Mouse (Mus musculus) neural tube, embryonic 13.5 days (tissue): ENCODE data around the gene Dtd1. TPM values are rescaled to one million over a fixed set of nuclear protein-coding genes. Genes with fewer than 3 reads are reported as not detected.

Experiments used
- ATAC-seq: fragments of 200-750 bp; cut with Nextera tagmentation; 2 replicates; pipeline ENCODE4 v1.8.0; 2017; ENCODE audit warnings: low read depth, mild to moderate bottlenecking, moderate TSS enrichment, moderate library complexity
- H3K27ac ChIP-seq: fragments of 300-500 bp; sonication (generic); replicated peaks from 2 replicates; pipeline ENCODE4 v1.5.1; 2015; ENCODE audit warnings: moderate library complexity, mild to moderate bottlenecking, inconsistent platforms
- H3K27me3 ChIP-seq: fragments of 300-500 bp; sonication (generic); 2 replicates; pipeline ENCODE4 v1.6.1; 2015; ENCODE audit warnings: mild to moderate bottlenecking, inconsistent platforms
- H3K36me3 ChIP-seq: fragments of 300-500 bp; sonication (generic); 2 replicates; pipeline ENCODE4 v1.6.1; 2015; ENCODE audit warnings: mild to moderate bottlenecking, inconsistent platforms
- H3K4me1 ChIP-seq: fragments of 300-500 bp; sonication (generic); replicated peaks from 2 replicates; pipeline ENCODE4 v1.6.1; 2015; ENCODE audit warnings: inconsistent platforms
- H3K4me2 ChIP-seq: fragments of 300-500 bp; sonication (generic); 2 replicates; pipeline ENCODE4 v1.6.1; 2015; ENCODE audit warnings: inconsistent platforms, mild to moderate bottlenecking, moderate library complexity
- H3K4me3 ChIP-seq: fragments of 300-500 bp; sonication (generic); 2 replicates; pipeline ENCODE4 v1.5.1; 2015; ENCODE audit warnings: mild to moderate bottlenecking, inconsistent platforms
- H3K9ac ChIP-seq: fragments of 300-500 bp; sonication (generic); 2 replicates; pipeline ENCODE4 v1.6.1; 2015; ENCODE audit warnings: moderate library complexity, mild to moderate bottlenecking, inconsistent platforms
- H3K9me3 ChIP-seq: fragments of 300-500 bp; sonication (generic); 2 replicates; pipeline ENCODE4 v1.6.1; 2016; ENCODE audit warnings: inconsistent platforms
- WGBS: fragments of 180-500 bp; shearing (Covaris S2); methylation state at CpG from one replicate; pipeline ENCODE4 v1.1.7; 2015; 5-methylcytosine and 5-hydroxymethylcytosine counted together
- polyA plus RNA-seq: library from polyadenylated mRNA; unstranded; fragments of >200 nt; fragmentation: Nextera tagmentation; extraction: Ambion mirVana; gene quantifications from 2 replicates; pipeline ENCODE4 v1.2.1, GENCODE M21; 2015

Gene Dtd1
- polyA plus RNA-seq, 1 experiment from 2014 or later, result 88.7 TPM

GRCm38 (mm10) chr2:144647151-144647550 lies 47.5 kb downstream of the Dtd1 start:
- no peaks in the 10 kb centered on the region for H3K36me3 ChIP-seq
- no peak overlapping the region for H3K4me3 ChIP-seq
- no peak overlapping the region for H3K4me2 ChIP-seq
- no peak for ATAC-seq
- peaks cover 5% of the 10 kb centered on the region for H3K4me1 ChIP-seq
- H3K9me3 ChIP-seq, result no peaks in the 10 kb centered on the region
- H3K27ac ChIP-seq, result no peak overlapping the region
- WGBS, result 82% methylated on average over 4 of the region's 4 CpGs
- H3K27me3 ChIP-seq, result no peaks in the 10 kb centered on the region
- H3K9ac ChIP-seq, result no peak overlapping the region

GRCm38 (mm10) chr2:144649960-144650359 lies 50.3 kb downstream of the Dtd1 start:
- Histone ChIP-seq H3K27me3 (no peaks in the 10 kb centered on the region), H3K4me3 (no peak overlapping the region), H3K27ac (no peak overlapping the region), H3K9me3 (no peaks in the 10 kb centered on the region), H3K4me1 (peaks cover 5% of the 10 kb centered on the region), H3K9ac (no peak overlapping the region), H3K4me2 (no peak overlapping the region), H3K36me3 (no peaks in the 10 kb centered on the region)
- WGBS, result 94% methylated on average over 1 of the region's 1 CpGs
- no peak for ATAC-seq

- Histone ChIP-seq H3K4me1 (no peaks in the 10 kb centered on the region), H3K27me3 (no peaks in the 10 kb centered on the region), H3K9me3 (no peaks in the 10 kb centered on the region), H3K4me2 (no peak overlapping the region), H3K36me3 (no peaks in the 10 kb centered on the region), H3K27ac (no peak overlapping the region), H3K9ac (no peak overlapping the region), H3K4me3 (no peak overlapping the region)
- 97% methylated on average over 4 of the region's 4 CpGs for WGBS
- ATAC-seq, result no peak
Observed at GRCm38 (mm10) chr2:144652841-144653240, 53.1 kb downstream of the Dtd1 start.

- Histone ChIP-seq H3K4me3 (no peak overlapping the region), H3K9ac (no peak overlapping the region), H3K36me3 (no peaks in the 10 kb centered on the region), H3K4me2 (no peak overlapping the region), H3K9me3 (no peaks in the 10 kb centered on the region), H3K27ac (no peak overlapping the region), H3K27me3 (no peaks in the 10 kb centered on the region), H3K4me1 (no peaks in the 10 kb centered on the region)
- ATAC-seq, result no peak
- 95% methylated on average over 3 of the region's 3 CpGs for WGBS
Observed at GRCm38 (mm10) chr2:144655307-144655706, 55.6 kb downstream of the Dtd1 start.

- H3K4me1 ChIP-seq, result no peaks in the 10 kb centered on the region
- no peak for ATAC-seq
- H3K27ac ChIP-seq, result no peak overlapping the region
- H3K9ac ChIP-seq, result no peak overlapping the region
- no peak overlapping the region for H3K4me3 ChIP-seq
- H3K27me3 ChIP-seq, result no peaks in the 10 kb centered on the region
- no peaks in the 10 kb centered on the region for H3K9me3 ChIP-seq
- no peaks in the 10 kb centered on the region for H3K36me3 ChIP-seq
- no peak overlapping the region for H3K4me2 ChIP-seq
- WGBS, result 95% methylated on average over 4 of the region's 4 CpGs
Observed at GRCm38 (mm10) chr2:144668507-144668906, 68.8 kb downstream of the Dtd1 start.

- Histone ChIP-seq H3K4me1 (no peaks in the 10 kb centered on the region), H3K4me3 (no peak overlapping the region), H3K4me2 (no peak overlapping the region), H3K9ac (no peak overlapping the region), H3K9me3 (no peaks in the 10 kb centered on the region), H3K36me3 (no peaks in the 10 kb centered on the region), H3K27ac (no peak overlapping the region), H3K27me3 (no peaks in the 10 kb centered on the region)
- WGBS, result 91% methylated on average over 5 of the region's 5 CpGs
- no peak for ATAC-seq
Observed at GRCm38 (mm10) chr2:144670289-144670930, 70.7 kb downstream of the Dtd1 start.

- WGBS, result 87% methylated on average over 5 of the region's 5 CpGs
- ATAC-seq, result no peak
- no peak overlapping the region for H3K9ac ChIP-seq
- H3K9me3 ChIP-seq, result no peaks in the 10 kb centered on the region
- no peak overlapping the region for H3K27ac ChIP-seq
- H3K4me2 ChIP-seq, result no peak overlapping the region
- peaks cover 10% of the 10 kb centered on the region for H3K4me1 ChIP-seq
- H3K36me3 ChIP-seq, result no peaks in the 10 kb centered on the region
- no peak overlapping the region for H3K4me3 ChIP-seq
- H3K27me3 ChIP-seq, result no peaks in the 10 kb centered on the region
Observed at GRCm38 (mm10) chr2:144672397-144672796, 72.7 kb downstream of the Dtd1 start.

- peak overlapping the region; percentile 54 for H3K27ac ChIP-seq
- H3K4me3 ChIP-seq, result no peak overlapping the region
- peaks cover 29% of the 10 kb centered on the region for H3K4me1 ChIP-seq
- H3K9me3 ChIP-seq, result no peaks in the 10 kb centered on the region
- 53% methylated on average over 13 of the region's 13 CpGs for WGBS
- H3K4me2 ChIP-seq, result no peak overlapping the region
- H3K9ac ChIP-seq, result no peak overlapping the region
- no peaks in the 10 kb centered on the region for H3K36me3 ChIP-seq
- peak; percentile 47; the same call in 1 of the 2 replicates for ATAC-seq
- no peaks in the 10 kb centered on the region for H3K27me3 ChIP-seq
Observed at GRCm38 (mm10) chr2:144676546-144677228, 77.0 kb downstream of the Dtd1 start.

- H3K4me1 ChIP-seq, result peaks cover 29% of the 10 kb centered on the region
- peak overlapping the region; percentile 54; the same call in 1 of the 2 replicates for H3K27ac ChIP-seq
- 50% methylated on average over 2 of the region's 2 CpGs for WGBS
- H3K27me3 ChIP-seq, result no peaks in the 10 kb centered on the region
- ATAC-seq, result peak; percentile 69
- H3K4me3 ChIP-seq, result no peak overlapping the region
- no peak overlapping the region for H3K9ac ChIP-seq
- H3K4me2 ChIP-seq, result no peak overlapping the region
- no peaks in the 10 kb centered on the region for H3K9me3 ChIP-seq
- no peaks in the 10 kb centered on the region for H3K36me3 ChIP-seq
Observed at GRCm38 (mm10) chr2:144677229-144677571, 77.5 kb downstream of the Dtd1 start.

GRCm38 (mm10) chr2:144678779-144679178 lies 79.1 kb downstream of the Dtd1 start:
- no peak overlapping the region for H3K4me2 ChIP-seq
- H3K36me3 ChIP-seq, result no peaks in the 10 kb centered on the region
- no peak overlapping the region for H3K4me3 ChIP-seq
- peaks cover 29% of the 10 kb centered on the region for H3K4me1 ChIP-seq
- H3K27ac ChIP-seq, result peak overlapping the region; percentile 38; the same call in 1 of the 2 replicates
- no peaks in the 10 kb centered on the region for H3K27me3 ChIP-seq
- 77% methylated on average over 6 of the region's 6 CpGs for WGBS
- H3K9ac ChIP-seq, result no peak overlapping the region
- ATAC-seq, result peak; percentile 45; the same call in 1 of the 2 replicates
- H3K9me3 ChIP-seq, result no peaks in the 10 kb centered on the region

- no peak overlapping the region for H3K4me3 ChIP-seq
- 76% methylated on average over 3 of the region's 3 CpGs for WGBS
- peak overlapping the region; percentile 38 for H3K27ac ChIP-seq
- no peak overlapping the region for H3K9ac ChIP-seq
- H3K4me1 ChIP-seq, result peaks cover 29% of the 10 kb centered on the region
- H3K27me3 ChIP-seq, result no peaks in the 10 kb centered on the region
- H3K36me3 ChIP-seq, result no peaks in the 10 kb centered on the region
- H3K9me3 ChIP-seq, result no peaks in the 10 kb centered on the region
- no peak overlapping the region for H3K4me2 ChIP-seq
- no peak for ATAC-seq
Observed at GRCm38 (mm10) chr2:144679394-144679793, 79.7 kb downstream of the Dtd1 start.

- Histone ChIP-seq H3K36me3 (no peaks in the 10 kb centered on the region), H3K27ac (no peak overlapping the region), H3K4me2 (no peak overlapping the region), H3K9ac (no peak overlapping the region), H3K9me3 (0 out of 2 replicates have a peak, but pooled peaks cover 2% of the 10 kb centered on the region), H3K4me3 (no peak overlapping the region), H3K27me3 (no peaks in the 10 kb centered on the region), H3K4me1 (no peaks in the 10 kb centered on the region)
- no peak for ATAC-seq
- WGBS, result 84% methylated on average over 8 of the region's 8 CpGs
Observed at GRCm38 (mm10) chr2:144692219-144692732, 92.6 kb downstream of the Dtd1 start.
